Mouse (Mus musculus) heart, adult 8-10 months (tissue): ENCODE measurements around the gene Gm21996. TPM values are rescaled to one million over a fixed set of nuclear protein-coding genes. Genes with fewer than 3 reads are reported as not detected.
"Not testable (repeated sequence)": the region's sequence is repeated elsewhere in the genome, so short reads cannot be mapped to it uniquely, and the experiment has no call there.

Experiments
- DNase-seq: peaks from one replicate; pipeline ENCODE4 v3.0.0; 2022; ENCODE audit warnings: low spot score
- total RNA-seq, 4 experiments: library from RNA; stranded (reverse); gene quantifications; 2 replicates each; pipeline ENCODE4 v1.2.4; 2022

Gene Gm21996
- not detected for total RNA-seq

- not testable (repeated sequence) for DNase-seq
Measured at GRCm38 (mm10) chrY:89745432-89745831, at the start of gene Gm21996. Gene Gm21996, minus strand, starts transcription at chrY:89745532.
